Mouse (Mus musculus) brain, embryonic 18.5 days (tissue): ENCODE measurements around the gene Gab2.

ENCODE experiments used
- DNase-seq: peaks from one replicate; pipeline ENCODE4 v3.0.0-alpha.2; 2012; ENCODE audit warnings: low read depth, low spot score

Gene Gab2

GRCm38 (mm10) chr7:97251638-97252037, 170.3 kb downstream of the Gab2 start:
- no peak for DNase-seq

- no peak for DNase-seq
These were observed 181.2 kb downstream of the Gab2 start for GRCm38 (mm10) chr7:97262541-97262940.

- DNase-seq, result no peak
These were observed 189.0 kb downstream of the Gab2 start for GRCm38 (mm10) chr7:97270367-97270766.

- no peak for DNase-seq
These were observed 189.7 kb downstream of the Gab2 start for GRCm38 (mm10) chr7:97271068-97271467.

- no peak for DNase-seq
These were observed 215.6 kb downstream of the Gab2 start for GRCm38 (mm10) chr7:97296986-97297385.

GRCm38 (mm10) chr7:97297466-97297865, 216.1 kb downstream of the Gab2 start:
- DNase-seq, result peak; percentile 14

- DNase-seq, result no peak
These were observed 216.9 kb downstream of the Gab2 start for GRCm38 (mm10) chr7:97298279-97298678.

GRCm38 (mm10) chr7:97298943-97299342, 217.6 kb downstream of the Gab2 start:
- DNase-seq, result no peak

- no peak for DNase-seq
These were observed 219.5 kb downstream of the Gab2 start for GRCm38 (mm10) chr7:97300914-97301313.

- no peak for DNase-seq
These were observed 219.9 kb downstream of the Gab2 start for GRCm38 (mm10) chr7:97301321-97301720.

GRCm38 (mm10) chr7:97302261-97302660, 220.9 kb downstream of the Gab2 start:
- no peak for DNase-seq

GRCm38 (mm10) chr7:97302876-97303275, 221.5 kb downstream of the Gab2 start:
- no peak for DNase-seq

- DNase-seq, result no peak
These were observed 222.2 kb downstream of the Gab2 start for GRCm38 (mm10) chr7:97303614-97304013.

- DNase-seq, result no peak
These were observed 223.1 kb downstream of the Gab2 start for GRCm38 (mm10) chr7:97304471-97304870.

GRCm38 (mm10) chr7:97305206-97305605, 223.8 kb downstream of the Gab2 start:
- DNase-seq, result no peak

GRCm38 (mm10) chr7:97306813-97307212, 225.4 kb downstream of the Gab2 start:
- no peak for DNase-seq

- no peak for DNase-seq
These were observed 226.2 kb downstream of the Gab2 start for GRCm38 (mm10) chr7:97307546-97307945.

GRCm38 (mm10) chr7:97309461-97310340, 228.3 kb downstream of the Gab2 start:
- no peak for DNase-seq

GRCm38 (mm10) chr7:97310341-97310635, 228.9 kb downstream of the Gab2 start:
- DNase-seq, result no peak

GRCm38 (mm10) chr7:97311620-97312019, 230.2 kb downstream of the Gab2 start:
- no peak for DNase-seq

GRCm38 (mm10) chr7:97312196-97312595, 230.8 kb downstream of the Gab2 start:
- no peak for DNase-seq

GRCm38 (mm10) chr7:97312856-97313255, 231.5 kb downstream of the Gab2 start:
- DNase-seq, result no peak

- DNase-seq, result no peak
These were observed 232.1 kb downstream of the Gab2 start for GRCm38 (mm10) chr7:97313364-97313995.
